Mouse (Mus musculus) limb, embryonic 15.5 days (tissue): ENCODE data around the gene Mapk7. TPM values are rescaled to one million over a fixed set of nuclear protein-coding genes. Genes with fewer than 3 reads are reported as not detected.
A peak's percentile ranks its signal among the peaks of the same experiment; 100 is the strongest.

Experiments used
- ATAC-seq: fragments of 200-750 bp; cut with Nextera tagmentation; 2 replicates; pipeline ENCODE4 v1.8.0; 2017; ENCODE audit warnings: low read depth, moderate TSS enrichment; ENCODE audit not compliant: insufficient number of reproducible peaks, low FRiP score, low TSS enrichment
- H3K27ac ChIP-seq: fragments of 300-500 bp; sonication (generic); 2 replicates; pipeline ENCODE4 v1.5.1; 2015; ENCODE audit warnings: moderate library complexity, mild to moderate bottlenecking, inconsistent platforms
- H3K27me3 ChIP-seq: fragments of 300-500 bp; sonication (generic); 2 replicates; pipeline ENCODE4 v1.6.1; 2015; ENCODE audit warnings: inconsistent platforms
- H3K36me3 ChIP-seq: fragments of 300-500 bp; sonication (generic); 2 replicates; pipeline ENCODE4 v1.6.1; 2015; ENCODE audit warnings: inconsistent platforms
- H3K4me1 ChIP-seq: fragments of 300-500 bp; sonication (generic); 2 replicates; pipeline ENCODE4 v1.6.1; 2015; ENCODE audit warnings: inconsistent platforms
- H3K4me2 ChIP-seq: fragments of 300-500 bp; sonication (generic); 2 replicates; pipeline ENCODE4 v1.6.1; 2015; ENCODE audit warnings: mild to moderate bottlenecking, inconsistent platforms
- H3K4me3 ChIP-seq: fragments of 300-500 bp; sonication (generic); 2 replicates; pipeline ENCODE4 v1.5.1; 2015; ENCODE audit warnings: mild to moderate bottlenecking, inconsistent platforms
- H3K9ac ChIP-seq: fragments of 300-500 bp; sonication (generic); 2 replicates; pipeline ENCODE4 v1.6.1; 2015; ENCODE audit warnings: inconsistent platforms
- H3K9me3 ChIP-seq: fragments of 300-500 bp; sonication (generic); 2 replicates; pipeline ENCODE4 v1.6.1; 2016; ENCODE audit warnings: inconsistent platforms
- WGBS: fragments of 180-500 bp; shearing (Covaris S2); methylation state at CpG from one replicate; pipeline ENCODE4 v1.1.7; 2015; 5-methylcytosine and 5-hydroxymethylcytosine counted together
- polyA plus RNA-seq: library from polyadenylated mRNA; unstranded; fragments of >200 nt; fragmentation: Nextera tagmentation; extraction: Ambion mirVana; gene quantifications from 2 replicates; pipeline ENCODE4 v1.2.1, GENCODE M21; 2015

Gene Mapk7
- polyA plus RNA-seq, 1 experiment from 2014 or later: 65.0 TPM

- no peak for ATAC-seq
- H3K27ac ChIP-seq: peak overlapping the region; percentile 86; the same call in 1 of the 2 replicates
- H3K4me1 ChIP-seq: peaks cover 38% of the 10 kb centered on the region
- no peaks in the 10 kb centered on the region; the same call in 1 of the 2 replicates for H3K27me3 ChIP-seq
- no peak overlapping the region for H3K4me3 ChIP-seq
- no peaks in the 10 kb centered on the region for H3K9me3 ChIP-seq
- no peaks in the 10 kb centered on the region for H3K36me3 ChIP-seq
- no peak overlapping the region for H3K9ac ChIP-seq
- 74% methylated on average over 8 of the region's 8 CpGs for WGBS
- no peak overlapping the region for H3K4me2 ChIP-seq
Observed at GRCm38 (mm10) chr11:61447296-61447695, 46.9 kb downstream of the Mapk7 start.

- Histone ChIP-seq H3K9ac (no peak overlapping the region), H3K27ac (no peak overlapping the region), H3K4me3 (no peak overlapping the region), H3K36me3 (no peaks in the 10 kb centered on the region), H3K9me3 (no peaks in the 10 kb centered on the region), H3K27me3 (no peaks in the 10 kb centered on the region), H3K4me2 (no peak overlapping the region), H3K4me1 (peaks cover 18% of the 10 kb centered on the region)
- 85% methylated on average over 6 of the region's 6 CpGs for WGBS
- ATAC-seq: no peak
Observed at GRCm38 (mm10) chr11:61443807-61444206, 50.4 kb downstream of the Mapk7 start.

DNA sequence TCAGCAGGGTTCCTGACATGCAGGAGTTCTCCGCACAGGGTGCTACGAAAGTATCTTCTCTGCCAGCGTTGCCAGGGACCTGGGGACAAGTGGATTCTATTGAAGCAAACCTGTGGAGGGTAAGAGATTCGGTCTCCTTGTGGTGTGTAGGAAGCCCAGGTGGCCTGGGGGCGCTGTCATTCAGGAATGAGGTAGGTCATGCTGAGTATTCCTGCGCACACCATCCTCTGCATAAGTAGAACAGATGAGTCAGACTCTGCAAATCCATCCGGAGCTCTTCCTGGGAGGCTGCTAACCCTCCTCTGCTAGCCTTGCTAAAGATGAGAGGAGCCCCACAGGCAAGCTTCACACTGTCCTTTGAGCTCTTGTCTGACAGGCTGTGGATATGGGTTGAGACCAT lies 52.5 kb downstream of the Mapk7 start:
- Histone ChIP-seq H3K9ac (no peak overlapping the region), H3K36me3 (no peaks in the 10 kb centered on the region), H3K4me1 (no peaks in the 10 kb centered on the region), H3K4me2 (no peak overlapping the region), H3K4me3 (no peak overlapping the region), H3K27ac (no peak overlapping the region), H3K9me3 (no peaks in the 10 kb centered on the region), H3K27me3 (no peaks in the 10 kb centered on the region)
- WGBS: 78% methylated on average over 7 of the region's 7 CpGs
- ATAC-seq: no peak

DNA sequence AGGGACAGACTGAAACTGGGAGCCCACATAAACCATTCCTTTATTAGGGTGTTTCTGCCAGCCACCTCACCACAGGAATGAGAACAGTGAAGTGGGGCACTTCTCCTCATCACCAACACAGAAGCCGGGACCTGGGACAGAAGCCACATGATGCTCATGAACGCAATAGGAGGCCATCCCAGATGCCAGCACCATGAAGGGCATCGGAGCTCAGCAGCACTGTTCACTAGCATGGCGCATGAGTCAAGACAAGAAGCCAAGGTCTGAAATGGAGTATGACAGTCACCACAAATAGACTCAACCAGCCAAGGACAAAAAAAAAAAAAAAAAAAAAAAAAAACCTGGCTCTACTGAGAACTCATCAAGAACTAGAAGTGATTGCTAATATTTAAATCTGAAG lies 53.8 kb downstream of the Mapk7 start:
- H3K4me3 ChIP-seq: no peak overlapping the region
- H3K9ac ChIP-seq: no peak overlapping the region
- H3K27ac ChIP-seq: no peak overlapping the region
- no peak for ATAC-seq
- H3K4me1 ChIP-seq: peaks cover 4% of the 10 kb centered on the region; the same call in 1 of the 2 replicates
- H3K4me2 ChIP-seq: no peak overlapping the region
- 97% methylated on average over 4 of the region's 4 CpGs for WGBS
- H3K36me3 ChIP-seq: no peaks in the 10 kb centered on the region
- no peaks in the 10 kb centered on the region for H3K9me3 ChIP-seq
- H3K27me3 ChIP-seq: no peaks in the 10 kb centered on the region

DNA sequence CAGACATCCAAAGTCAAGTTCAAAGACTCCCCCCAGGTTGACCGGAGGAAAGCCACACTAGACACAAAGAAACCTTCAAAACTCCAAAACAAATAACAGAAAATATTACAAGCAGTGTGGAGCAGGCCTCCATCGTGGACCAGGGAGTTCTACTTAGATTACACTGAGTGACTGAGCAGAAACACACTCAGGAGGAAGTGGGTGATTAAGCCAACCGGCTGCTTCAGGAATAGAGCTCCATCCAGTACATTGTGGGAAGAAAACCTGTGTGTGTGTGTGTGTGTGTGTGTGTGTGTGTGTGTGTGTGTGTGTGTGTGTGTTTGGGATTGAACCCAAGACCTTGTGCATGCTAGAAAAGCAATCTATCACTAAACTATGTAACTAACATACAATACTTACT lies 55.0 kb downstream of the Mapk7 start:
- no peak overlapping the region for H3K4me3 ChIP-seq
- ATAC-seq: no peak
- WGBS: 60% methylated on average over 3 of the region's 3 CpGs
- peaks cover 4% of the 10 kb centered on the region; the same call in 1 of the 2 replicates for H3K4me1 ChIP-seq
- no peaks in the 10 kb centered on the region for H3K36me3 ChIP-seq
- no peak overlapping the region for H3K9ac ChIP-seq
- no peaks in the 10 kb centered on the region for H3K9me3 ChIP-seq
- H3K27ac ChIP-seq: no peak overlapping the region
- no peaks in the 10 kb centered on the region for H3K27me3 ChIP-seq
- no peak overlapping the region for H3K4me2 ChIP-seq

Other genes starting within 250 kb of the Mapk7 start
- 32.8 and 33.2 TPM in 2 replicates for gene Aldh3a2, start 226.9 kb downstream of the Mapk7 start, polyA plus RNA-seq
- gene Slc47a2, start 151.5 kb downstream of the Mapk7 start, polyA plus RNA-seq: not detected in 2 replicates
- gene Slc47a1, start 116.1 kb downstream of the Mapk7 start, polyA plus RNA-seq: 0.97 and 1.6 TPM in 2 replicates
- 0.78 and 0.82 TPM in 2 replicates for gene Rnf112, start 40.3 kb downstream of the Mapk7 start, polyA plus RNA-seq
- 540 and 575 TPM in 2 replicates for gene Mfap4, start 9.0 kb downstream of the Mapk7 start, polyA plus RNA-seq
- 20.7 and 24.8 TPM in 2 replicates for gene B9d1, start 10.7 kb upstream of the Mapk7 start, polyA plus RNA-seq
- 29.4 and 30.4 TPM in 2 replicates for gene Epn2, start 85.3 kb upstream of the Mapk7 start, polyA plus RNA-seq
- 14.5 and 15.3 TPM in 2 replicates for gene Grap, start 158.9 kb upstream of the Mapk7 start, polyA plus RNA-seq
- 7.6 and 7.9 TPM in 2 replicates for gene Fam83g, start 189.7 kb upstream of the Mapk7 start, polyA plus RNA-seq
- not detected in 2 replicates for gene Slc5a10, start 226.4 kb upstream of the Mapk7 start, polyA plus RNA-seq